Mouse (Mus musculus) adrenal gland, postnatal 25 days (tissue): ENCODE measurements around the gene Rpl26. TPM values are rescaled to one million over a fixed set of nuclear protein-coding genes. Genes with fewer than 3 reads are reported as not detected.
"Not testable (repeated sequence)": the region's sequence is repeated elsewhere in the genome, so short reads cannot be mapped to it uniquely, and the experiment has no call there.

Source experiments
- DNase-seq: peaks from one replicate; pipeline ENCODE4 v3.0.0; 2021; ENCODE audit warnings: mixed read lengths
- total RNA-seq: library from RNA; stranded (reverse); gene quantifications from 2 replicates; pipeline ENCODE4 v1.2.3, GENCODE M21; 2021

Gene Rpl26
- total RNA-seq, 1 experiment from 2014 or later = 1,140 TPM

- no peak for DNase-seq
Observed at GRCm38 (mm10) chr11:68923191-68923590, 21.8 kb downstream of the Rpl26 start.

GRCm38 (mm10) chr11:68924749-68925148 is 23.4 kb downstream of the Rpl26 start:
- no peak for DNase-seq

GRCm38 (mm10) chr11:68926981-68927380 is 25.6 kb downstream of the Rpl26 start, which contains the start of gene Odf4:
TSS of gene Odf4 (minus strand) at chr11:68927081.
- no peak for DNase-seq

- DNase-seq = no peak
Observed at GRCm38 (mm10) chr11:68929947-68930346, 28.6 kb downstream of the Rpl26 start.

- DNase-seq = no peak
Observed at GRCm38 (mm10) chr11:68933885-68934507, 32.6 kb downstream of the Rpl26 start.

GRCm38 (mm10) chr11:68936951-68937350 is 35.6 kb downstream of the Rpl26 start:
- not testable (repeated sequence) for DNase-seq

GRCm38 (mm10) chr11:68939451-68940304 is 38.3 kb downstream of the Rpl26 start:
- DNase-seq = peak; percentile 80

GRCm38 (mm10) chr11:68940516-68940915 is 39.1 kb downstream of the Rpl26 start:
- DNase-seq = no peak

- DNase-seq = no peak
Observed at GRCm38 (mm10) chr11:68942731-68943130, 41.3 kb downstream of the Rpl26 start.

- DNase-seq = no peak
Observed at GRCm38 (mm10) chr11:68945245-68945644, 43.9 kb downstream of the Rpl26 start.

GRCm38 (mm10) chr11:68946001-68946400 is 44.6 kb downstream of the Rpl26 start:
- DNase-seq = no peak

GRCm38 (mm10) chr11:68946806-68947440 is 45.5 kb downstream of the Rpl26 start:
- no peak for DNase-seq

- no peak for DNase-seq
Observed at GRCm38 (mm10) chr11:68947542-68947993, 46.2 kb downstream of the Rpl26 start.

- DNase-seq = no peak
Observed at GRCm38 (mm10) chr11:68953903-68954302, 52.5 kb downstream of the Rpl26 start.

GRCm38 (mm10) chr11:68954408-68954807 is 53.0 kb downstream of the Rpl26 start:
- DNase-seq = no peak

- no peak for DNase-seq
Observed at GRCm38 (mm10) chr11:68955473-68955872, 54.1 kb downstream of the Rpl26 start.

- DNase-seq = no peak
Observed at GRCm38 (mm10) chr11:68956107-68956506, 54.7 kb downstream of the Rpl26 start.

Other genes starting within 250 kb of the Rpl26 start
- 31.8 and 32.4 TPM in 2 replicates for gene Myh10, start 210.0 kb upstream of the Rpl26 start, total RNA-seq
- gene Ndel1, start 29.7 kb upstream of the Rpl26 start, total RNA-seq = 54.4 and 70.0 TPM in 2 replicates
- gene Rnf222, start 13.0 kb upstream of the Rpl26 start, total RNA-seq = 0.15 TPM in 1 of 2 replicates, not detected in the other
- 0.70 TPM in 1 of 2 replicates, not detected in the other for gene Odf4, start 25.5 kb downstream of the Rpl26 start, total RNA-seq
- 18.7 and 23.4 TPM in 2 replicates for gene Arhgef15, start 55.9 kb downstream of the Rpl26 start, total RNA-seq
- 32.0 and 35.4 TPM in 2 replicates for gene Slc25a35, start 66.5 kb downstream of the Rpl26 start, total RNA-seq
- 20.7 and 22.4 TPM in 2 replicates for gene Rangrf, start 73.6 kb downstream of the Rpl26 start, total RNA-seq
- 39.7 and 40.1 TPM in 2 replicates for gene Pfas, start 106.9 kb downstream of the Rpl26 start, total RNA-seq
- gene Ctc1, start 114.3 kb downstream of the Rpl26 start, total RNA-seq = 32.9 and 33.9 TPM in 2 replicates
- gene Aurkb, start 144.1 kb downstream of the Rpl26 start, total RNA-seq = 9.7 and 11.8 TPM in 2 replicates
- 23.1 and 32.0 TPM in 2 replicates for gene Borcs6, start 158.1 kb downstream of the Rpl26 start, total RNA-seq
- 18.3 and 21.8 TPM in 2 replicates for gene Tmem107, start 169.2 kb downstream of the Rpl26 start, total RNA-seq
- 143 and 163 TPM in 2 replicates for gene Vamp2, start 186.9 kb downstream of the Rpl26 start, total RNA-seq
- gene Per1, start 193.6 kb downstream of the Rpl26 start, total RNA-seq = 66.5 and 84.7 TPM in 2 replicates
- gene Hes7, start 218.8 kb downstream of the Rpl26 start, total RNA-seq = not detected in 2 replicates
- gene 9130213A22Rik, start 221.0 kb downstream of the Rpl26 start, total RNA-seq = 1.2 and 1.6 TPM in 2 replicates
- 0.64 and 2.8 TPM in 2 replicates for gene Aloxe3, start 224.3 kb downstream of the Rpl26 start, total RNA-seq